Mouse (Mus musculus) olfactory bulb, adult 2 months (tissue): ENCODE measurements around the gene Chmp6. TPM values are rescaled to one million over a fixed set of nuclear protein-coding genes. Genes with fewer than 3 reads are reported as not detected.

Source experiments
- H3K27ac ChIP-seq: fragments of 200-500 bp; 2 replicates; pipeline ENCODE4 v1.5.1; 2012; ENCODE audit warnings: low read depth, low read length; ENCODE audit not compliant: insufficient read depth
- H3K4me1 ChIP-seq: fragments of 200-500 bp; 2 replicates; pipeline ENCODE4 v1.6.1; 2012; ENCODE audit warnings: low read length; ENCODE audit not compliant: control insufficient read depth, insufficient read depth
- H3K4me3 ChIP-seq: fragments of 200-500 bp; 2 replicates; pipeline ENCODE4 v1.5.1; 2012; ENCODE audit warnings: mild to moderate bottlenecking, low read depth, low read length, moderate library complexity; ENCODE audit not compliant: insufficient read depth
- CTCF ChIP-seq: fragments of 200-500 bp; IDR thresholded peaks from 2 replicates; pipeline ENCODE4 v1.5.1; 2012; ENCODE audit warnings: low read depth, mild to moderate bottlenecking, low read length, moderate library complexity; ENCODE audit not compliant: insufficient read depth
- POLR2A ChIP-seq: fragments of 200-500 bp; IDR thresholded peaks from 2 replicates; pipeline ENCODE4 v1.6.1; 2012; ENCODE audit warnings: mild to moderate bottlenecking, low read depth, low read length, moderate library complexity; ENCODE audit not compliant: insufficient read depth
- WGBS: fragments of 180-500 bp; shearing (Covaris S2); methylation state at CpG from one replicate; pipeline ENCODE4 v1.1.7; 2018; 5-methylcytosine and 5-hydroxymethylcytosine counted together
- polyA plus RNA-seq: library from polyadenylated mRNA; stranded (reverse); fragments of >200 nt; gene quantifications from 2 replicates; pipeline ENCODE4 v1.2.4, GENCODE M21; 2012; ENCODE audit warnings: low replicate concordance; ENCODE audit not compliant: missing spikeins, insufficient read depth, insufficient read length

Gene Chmp6
- polyA plus RNA-seq, 1 experiment: not detected

DNA sequence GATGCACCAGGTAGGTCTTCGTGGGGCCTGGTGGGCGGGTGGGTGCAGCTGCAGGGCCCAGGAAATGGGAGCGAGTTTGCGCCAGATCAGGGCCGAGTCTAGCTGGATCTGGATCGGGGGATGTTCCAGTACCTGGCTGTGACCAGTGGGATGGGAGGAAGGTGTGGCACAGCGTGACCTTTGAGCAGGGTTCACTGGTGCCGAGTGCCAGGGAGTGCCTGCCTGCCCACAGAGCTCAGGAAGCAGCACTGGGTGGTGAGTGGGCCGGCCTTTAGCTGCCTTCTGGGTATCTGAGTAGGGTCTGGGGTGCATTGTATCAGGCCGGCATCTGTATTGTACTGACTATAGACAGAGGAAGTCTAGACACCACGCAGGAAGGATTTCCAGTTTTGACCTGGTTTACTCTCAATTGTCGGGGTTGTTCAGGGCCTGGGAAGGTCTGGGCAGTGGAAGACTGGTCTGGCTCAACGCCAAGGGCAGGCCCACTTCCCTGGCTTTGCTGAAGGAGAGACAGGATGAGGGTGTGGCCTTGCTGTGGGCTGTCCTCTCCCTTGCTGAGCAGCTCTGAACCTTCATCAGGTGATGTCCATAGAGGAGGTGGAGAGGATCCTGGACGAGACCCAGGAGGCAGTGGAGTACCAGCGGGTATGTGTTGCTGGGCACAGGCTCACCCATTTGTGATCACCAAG is 3.0 kb downstream of the Chmp6 start:
- no peak overlapping the region for H3K27ac ChIP-seq
- WGBS: 78% methylated on average over 15 of the region's 15 CpGs
- no peak overlapping the region for H3K4me3 ChIP-seq
- TF ChIP-seq CTCF (no peak), POLR2A (no peak)
- H3K4me1 ChIP-seq: peaks cover 31% of the 10 kb centered on the region

GRCm38 (mm10) chr11:119916834-119917469 is 3.7 kb downstream of the Chmp6 start:
- H3K4me1 ChIP-seq: peaks cover 31% of the 10 kb centered on the region
- 87% methylated on average over 21 of the region's 21 CpGs for WGBS
- TF ChIP-seq CTCF (no peak), POLR2A (no peak)
- H3K27ac ChIP-seq: no peak overlapping the region
- H3K4me3 ChIP-seq: no peak overlapping the region

GRCm38 (mm10) chr11:119918521-119918920 is 5.3 kb downstream of the Chmp6 start:
- 85% methylated on average over 7 of the region's 7 CpGs for WGBS
- Histone ChIP-seq H3K27ac (no peak overlapping the region), H3K4me3 (no peak overlapping the region), H3K4me1 (peaks cover 24% of the 10 kb centered on the region)
- TF ChIP-seq CTCF (no peak), POLR2A (no peak)

DNA sequence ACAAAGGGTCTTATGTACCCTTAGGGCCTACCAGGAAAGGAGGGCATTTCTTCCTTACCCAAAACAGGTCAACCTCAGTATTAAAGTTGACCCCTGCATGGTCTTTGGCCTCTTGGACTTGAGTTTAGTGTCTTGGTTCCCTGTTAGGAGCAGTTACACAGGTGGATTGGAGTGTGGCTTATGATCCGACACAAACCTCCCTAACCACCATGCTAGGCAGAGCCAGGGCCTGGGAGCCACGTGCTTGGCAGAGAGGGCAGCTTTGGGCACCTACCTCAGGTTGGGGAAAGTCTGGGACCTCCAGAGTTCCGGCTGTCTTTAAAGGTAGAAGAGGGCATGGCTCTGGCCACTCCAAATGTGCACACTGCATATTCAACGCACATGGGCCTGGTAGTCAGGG is 6.2 kb downstream of the Chmp6 start:
- no peak overlapping the region for H3K27ac ChIP-seq
- 96% methylated on average over 4 of the region's 4 CpGs for WGBS
- peaks cover 21% of the 10 kb centered on the region for H3K4me1 ChIP-seq
- no peak for TF ChIP-seq POLR2A
- H3K4me3 ChIP-seq: no peak overlapping the region

DNA sequence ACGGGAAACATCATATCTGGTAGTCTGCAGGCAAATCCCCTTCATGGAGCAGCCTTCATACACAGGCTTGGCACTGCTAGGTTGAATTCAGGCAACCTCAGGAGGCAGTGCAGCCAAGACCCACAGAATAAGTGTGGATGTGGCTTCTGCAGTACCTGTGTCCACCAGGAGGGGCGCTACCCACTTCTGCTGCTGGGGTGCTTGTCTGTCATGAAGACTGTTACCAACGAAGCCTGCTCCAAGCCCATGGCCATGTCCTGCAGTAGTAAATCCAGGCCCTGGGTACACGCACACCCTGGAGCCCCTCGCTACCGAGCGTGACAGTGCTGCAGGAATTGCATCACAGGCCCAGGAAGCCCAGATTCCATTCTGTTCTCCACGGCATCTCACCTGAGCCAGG is 6.7 kb downstream of the Chmp6 start:
- TF ChIP-seq POLR2A (no peak), CTCF (peak; percentile 65)
- Histone ChIP-seq H3K4me1 (peaks cover 16% of the 10 kb centered on the region), H3K27ac (no peak overlapping the region), H3K4me3 (no peak overlapping the region)
- 63% methylated on average over 8 of the region's 8 CpGs for WGBS

GRCm38 (mm10) chr11:119920668-119921067 is 7.4 kb downstream of the Chmp6 start:
- H3K27ac ChIP-seq: no peak overlapping the region
- TF ChIP-seq CTCF (no peak), POLR2A (no peak)

GRCm38 (mm10) chr11:119925176-119925575 is 11.9 kb downstream of the Chmp6 start:
- Histone ChIP-seq H3K4me3 (no peak overlapping the region), H3K27ac (no peak overlapping the region), H3K4me1 (peaks cover under 1% of the 10 kb centered on the region; the same call in 1 of the 2 replicates)
- 81% methylated on average over 5 of the region's 5 CpGs for WGBS
- TF ChIP-seq CTCF (no peak), POLR2A (no peak)

More at GRCm38 (mm10) chr11:119920668-119921067, 7.4 kb downstream of the Chmp6 start:
- Histone ChIP-seq H3K4me1 (peaks cover 8% of the 10 kb centered on the region), H3K4me3 (no peak overlapping the region)
- WGBS: 87% methylated on average over 5 of the region's 5 CpGs

DNA sequence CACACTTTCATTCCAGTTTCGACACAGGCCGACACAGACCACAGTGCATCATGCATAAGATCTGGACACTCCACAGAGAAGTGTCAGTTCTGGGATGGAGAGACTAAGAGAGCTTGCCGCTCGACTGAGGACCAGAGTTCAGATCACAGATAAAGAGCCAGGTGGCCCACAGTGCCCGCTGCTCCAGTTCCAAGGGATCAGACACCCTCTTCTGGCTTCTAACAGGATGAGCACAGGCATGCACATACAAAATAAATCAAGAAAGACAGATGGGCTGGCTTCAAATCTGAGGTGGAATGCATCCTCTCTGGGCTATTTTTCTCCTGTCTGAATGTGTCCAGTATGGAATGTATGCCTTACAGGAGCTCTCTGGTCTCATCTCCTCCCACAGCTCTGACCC is 13.5 kb downstream of the Chmp6 start:
- H3K4me1 ChIP-seq: peaks cover 1% of the 10 kb centered on the region
- no peak for TF ChIP-seq CTCF
- no peak for TF ChIP-seq POLR2A
- H3K4me3 ChIP-seq: no peak overlapping the region
- 88% methylated on average over 5 of the region's 5 CpGs for WGBS
- H3K27ac ChIP-seq: no peak overlapping the region

DNA sequence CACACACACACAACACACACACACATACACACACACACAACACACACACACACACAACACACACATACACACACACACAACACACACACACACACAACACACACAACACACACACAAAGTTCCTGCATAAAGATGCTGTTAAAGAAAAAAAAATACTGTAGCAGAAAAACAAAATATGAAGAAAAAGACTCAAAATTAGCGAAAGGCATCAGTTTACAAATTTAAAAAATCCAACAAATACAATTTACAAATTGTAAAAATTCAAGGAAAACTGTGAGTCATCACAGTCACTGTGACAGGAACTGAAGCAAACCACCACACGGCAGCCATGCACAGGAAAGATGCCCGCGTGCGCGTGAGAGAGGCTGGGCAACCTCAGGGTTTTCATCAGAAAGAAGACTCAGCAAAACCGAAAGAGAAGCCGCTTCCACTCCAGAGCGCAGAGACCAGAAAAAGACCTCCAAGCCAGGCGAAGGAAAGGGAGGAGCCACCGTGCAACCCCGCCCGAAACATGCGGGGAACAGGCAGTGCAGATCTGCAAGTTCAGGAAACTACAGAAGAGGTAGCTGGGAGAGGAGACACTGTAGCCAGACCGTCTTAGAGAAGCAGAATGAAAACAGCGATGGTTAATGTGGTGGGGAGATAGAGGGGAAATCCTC is 14.9 kb downstream of the Chmp6 start:
- Histone ChIP-seq H3K4me1 (peaks cover 12% of the 10 kb centered on the region), H3K4me3 (peak overlapping the region; percentile 9; the same call in 1 of the 2 replicates), H3K27ac (no peak overlapping the region)
- WGBS: 47% methylated on average over 16 of the region's 16 CpGs
- TF ChIP-seq CTCF (no peak), POLR2A (no peak)
